Mouse (Mus musculus) c-Kit-positive CD71-positive TER-119-positive erythroid progenitor cells, embryonic 14.5 days (primary cell): ENCODE results near the gene Sun2.

Experiments used
- DNase-seq: peaks from one replicate; pipeline ENCODE4 v3.0.0-alpha.2; 2013; ENCODE audit warnings: low spot score

The Sun2 gene

DNA sequence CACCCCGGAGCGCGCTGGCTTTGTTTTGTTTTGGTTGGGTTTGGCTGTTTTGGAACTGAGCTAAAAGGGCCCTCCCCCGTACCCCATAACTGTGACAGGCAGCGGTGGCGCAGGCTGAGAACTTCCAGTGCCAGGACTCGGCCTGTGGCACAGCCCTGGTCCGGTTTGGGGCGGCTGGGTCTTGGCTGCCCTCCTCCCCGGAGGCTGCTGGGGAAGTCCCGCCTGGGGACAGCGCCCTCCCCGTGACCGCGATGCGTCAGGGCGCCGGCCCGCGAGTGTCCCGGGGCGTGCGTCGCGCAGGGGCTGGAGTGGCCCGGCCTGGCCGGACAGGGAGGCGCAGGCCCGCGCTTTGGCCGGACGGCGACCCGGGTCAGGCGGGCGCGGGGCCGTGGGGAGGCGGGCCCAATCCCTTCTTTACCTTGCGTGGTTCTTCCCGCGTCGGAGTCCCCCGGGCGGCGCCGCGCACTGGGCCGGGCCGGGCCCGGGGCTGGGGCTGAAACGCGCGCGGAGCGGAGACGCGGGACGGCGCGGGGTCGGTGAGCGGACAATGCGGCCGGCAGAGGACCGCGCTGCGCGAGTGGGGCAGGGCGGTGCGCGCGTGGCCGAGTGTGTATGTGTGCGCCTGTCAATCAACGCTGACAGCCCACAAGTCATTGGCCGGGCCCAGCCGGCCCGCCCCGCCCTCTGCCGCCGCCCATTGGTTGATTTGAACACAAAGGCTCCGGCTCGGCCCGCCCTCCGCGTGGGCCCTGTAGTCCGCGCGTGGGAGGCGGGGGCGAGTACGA lies at the start of gene Sun2:
Gene Sun2 (minus strand): TSS at position 616 of the 785 bp plus-strand sequence.
- peak; percentile 84 for DNase-seq

GRCm38 (mm10) chr15:79791502-79791901 lies 49.2 kb upstream of the Sun2 start:
- peak; percentile 44 for DNase-seq

DNA sequence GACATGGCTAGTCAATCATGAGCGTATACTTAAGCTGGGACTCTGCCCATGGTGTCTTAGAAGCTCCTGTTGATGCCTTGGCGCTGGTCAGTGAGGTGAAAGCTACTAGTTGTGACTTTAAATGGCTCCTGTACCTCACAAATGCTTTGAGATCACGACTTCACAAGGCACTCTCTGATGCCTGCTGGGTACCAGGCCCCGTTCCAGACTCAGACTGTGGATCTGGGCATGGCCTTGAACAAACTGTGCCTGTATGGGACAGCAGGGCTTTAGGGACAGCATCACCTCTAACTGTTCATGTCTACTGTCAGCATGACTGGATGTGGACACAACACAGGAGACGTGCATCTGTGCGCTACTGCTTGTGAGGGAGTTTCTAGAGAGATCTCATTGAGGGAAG lies 48.6 kb upstream of the Sun2 start:
- DNase-seq = no peak

DNA sequence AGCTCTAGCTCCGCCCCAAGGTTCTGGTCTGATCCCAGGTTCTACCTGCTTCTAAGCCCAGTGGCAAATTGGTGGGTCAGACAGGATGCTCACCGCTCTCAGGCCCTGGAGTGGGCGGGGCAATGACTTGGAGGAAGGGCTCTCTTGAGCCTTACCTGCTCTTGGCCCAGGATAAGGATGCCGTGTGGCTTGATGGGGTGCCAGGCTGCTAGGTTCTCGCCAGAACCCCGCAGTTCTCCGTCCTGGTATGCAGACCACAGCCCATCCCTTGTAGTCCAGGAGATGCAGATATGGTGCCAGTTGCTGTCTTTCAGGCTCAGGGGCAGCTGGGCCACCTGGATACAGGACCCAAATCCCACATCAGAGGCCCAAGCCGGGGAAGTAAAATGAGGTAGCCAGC lies 47.8 kb upstream of the Sun2 start:
- DNase-seq = no peak

DNA sequence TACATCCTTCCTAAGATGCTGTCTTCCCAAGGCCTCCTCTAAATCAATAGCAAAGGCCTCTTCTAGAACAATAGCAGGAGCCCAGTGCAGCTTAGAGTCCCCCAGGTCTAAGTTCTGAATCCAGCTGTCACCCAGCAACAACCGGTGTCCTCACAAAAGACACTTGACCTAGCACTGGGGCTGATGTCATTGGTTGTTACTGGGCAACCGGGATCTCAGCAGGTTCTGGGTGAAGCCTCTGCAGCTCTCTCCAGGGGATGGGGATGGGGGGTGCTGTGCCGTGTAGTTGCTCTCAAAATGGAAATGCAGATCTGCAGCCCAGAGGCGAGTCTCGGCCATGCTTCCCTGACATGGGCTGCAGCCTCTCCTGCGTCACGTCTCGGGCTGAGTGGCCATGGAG lies 45.5 kb upstream of the Sun2 start:
- DNase-seq = no peak

GRCm38 (mm10) chr15:79785056-79785455 lies 42.7 kb upstream of the Sun2 start:
- no peak for DNase-seq

- no peak for DNase-seq
Measured at GRCm38 (mm10) chr15:79777749-79778148, 35.4 kb upstream of the Sun2 start, which contains the start of gene Dnal4. Dnal4 (minus strand) TSS chr15:79777849.

DNA sequence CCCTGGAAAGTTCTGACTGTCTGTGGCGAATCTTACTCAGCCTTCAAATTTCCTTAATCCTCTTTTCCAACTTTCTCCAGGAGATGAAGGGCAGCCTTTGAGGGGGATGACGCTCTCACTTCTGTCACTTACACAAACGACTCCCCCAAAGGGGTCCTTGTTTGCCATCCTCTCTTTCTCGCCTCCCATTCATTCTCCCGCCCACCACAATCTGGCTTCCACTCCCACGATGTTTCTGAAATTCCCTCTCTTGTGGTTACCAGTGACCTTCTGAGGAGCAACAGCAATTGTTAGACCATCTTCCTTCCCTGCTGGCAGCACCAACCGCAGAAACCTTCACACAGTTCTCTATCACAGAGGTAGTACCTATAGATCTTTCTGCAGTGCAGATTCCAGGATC lies 33.3 kb upstream of the Sun2 start:
- DNase-seq = no peak

- DNase-seq = peak; percentile 96
Measured at GRCm38 (mm10) chr15:79774117-79775027, 32.0 kb upstream of the Sun2 start.

DNA sequence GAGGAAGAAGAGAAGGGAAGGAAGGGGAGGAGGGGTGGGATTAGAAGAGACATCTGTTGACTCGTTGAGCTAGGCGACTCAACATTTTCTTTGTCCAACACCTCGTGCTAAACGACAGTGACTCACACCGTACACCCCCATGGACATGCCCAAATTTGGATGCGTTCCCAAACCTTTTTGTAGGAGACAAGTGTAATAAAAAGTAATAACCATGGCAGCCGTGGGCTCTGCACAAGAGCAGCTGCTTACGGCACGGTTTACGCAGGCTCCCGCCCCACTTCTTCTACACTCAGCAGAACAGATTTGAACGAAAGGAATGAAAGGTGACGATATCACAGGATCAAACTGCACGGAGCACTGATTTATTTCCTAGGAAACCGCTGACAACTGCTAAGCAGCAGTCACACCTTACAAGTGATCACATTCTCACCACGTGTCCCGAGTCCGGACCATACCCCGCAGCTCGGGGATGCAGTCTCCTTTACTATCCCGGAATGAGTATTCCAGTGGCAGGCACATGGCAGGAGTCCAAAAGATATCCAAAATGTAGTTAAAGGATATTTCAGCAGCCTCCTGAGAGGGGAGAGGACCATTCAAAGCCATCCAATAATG lies 28.4 kb upstream of the Sun2 start:
- no peak for DNase-seq

DNA sequence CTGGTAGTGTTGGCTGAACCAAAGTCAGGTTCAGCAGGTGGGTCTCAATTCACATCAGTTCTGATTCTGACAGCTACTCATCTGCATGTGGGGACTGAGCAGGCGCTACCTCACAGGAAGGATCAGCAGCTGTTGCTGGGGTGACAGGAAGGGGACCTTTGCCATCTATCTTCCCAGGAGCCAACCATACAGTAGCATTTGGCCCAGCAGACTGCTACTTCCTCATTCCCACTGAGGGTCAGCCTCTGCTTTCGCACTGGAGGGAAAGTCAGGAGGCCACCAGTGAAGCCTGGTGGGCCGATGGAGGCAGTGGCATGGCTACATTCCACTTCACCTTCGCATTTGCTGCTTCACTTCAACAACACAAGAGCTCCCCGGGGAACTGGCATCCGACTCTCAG lies 26.0 kb upstream of the Sun2 start:
- no peak for DNase-seq

- no peak for DNase-seq
Measured at GRCm38 (mm10) chr15:79767327-79767961, 25.1 kb upstream of the Sun2 start.

GRCm38 (mm10) chr15:79766586-79767071 lies 24.3 kb upstream of the Sun2 start:
- DNase-seq = no peak

- DNase-seq = no peak
Measured at GRCm38 (mm10) chr15:79766168-79766567, 23.8 kb upstream of the Sun2 start.

DNA sequence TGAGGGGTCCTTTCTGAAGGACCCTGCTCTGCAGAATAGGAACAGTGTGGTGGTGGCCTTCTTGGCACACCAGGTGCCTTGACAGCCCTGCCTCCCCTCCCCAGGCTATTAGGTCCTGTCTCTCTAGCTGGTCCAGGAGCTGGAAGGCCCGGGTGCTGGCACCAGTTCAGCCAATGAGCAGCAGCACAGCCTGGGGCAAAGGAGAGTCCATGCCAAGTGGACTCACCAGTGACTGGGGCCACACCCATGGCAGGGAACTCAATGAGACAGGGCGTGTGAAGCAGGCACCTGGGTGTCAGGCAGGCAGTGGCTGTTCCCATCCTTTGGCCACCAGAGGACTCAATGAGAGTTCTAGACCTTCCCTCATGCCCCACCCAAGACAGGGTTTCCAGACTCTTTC lies 23.0 kb upstream of the Sun2 start:
- no peak for DNase-seq

- no peak for DNase-seq
Measured at GRCm38 (mm10) chr15:79764539-79765267, 22.4 kb upstream of the Sun2 start.

GRCm38 (mm10) chr15:79763601-79764246 lies 21.4 kb upstream of the Sun2 start:
- no peak for DNase-seq

DNA sequence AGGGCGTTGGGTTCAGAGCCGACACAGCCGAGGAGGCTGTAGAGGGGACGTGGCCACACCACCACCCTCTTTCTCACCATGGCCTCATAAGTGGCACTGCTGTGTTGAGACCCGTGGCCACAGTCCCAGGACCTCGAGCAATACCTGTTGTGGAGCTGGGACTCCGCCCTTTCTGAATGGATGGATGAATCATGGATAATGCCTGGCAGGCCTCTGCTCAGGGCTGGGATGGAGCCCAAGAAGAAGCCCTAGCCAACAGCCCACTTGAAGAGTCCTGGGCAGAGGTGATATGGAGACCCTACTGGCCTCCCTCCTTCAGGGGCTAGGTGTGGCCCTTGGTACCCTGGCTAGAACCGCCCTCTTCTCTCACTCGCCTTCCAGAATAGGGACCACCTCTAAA lies 20.7 kb upstream of the Sun2 start:
- no peak for DNase-seq

DNA sequence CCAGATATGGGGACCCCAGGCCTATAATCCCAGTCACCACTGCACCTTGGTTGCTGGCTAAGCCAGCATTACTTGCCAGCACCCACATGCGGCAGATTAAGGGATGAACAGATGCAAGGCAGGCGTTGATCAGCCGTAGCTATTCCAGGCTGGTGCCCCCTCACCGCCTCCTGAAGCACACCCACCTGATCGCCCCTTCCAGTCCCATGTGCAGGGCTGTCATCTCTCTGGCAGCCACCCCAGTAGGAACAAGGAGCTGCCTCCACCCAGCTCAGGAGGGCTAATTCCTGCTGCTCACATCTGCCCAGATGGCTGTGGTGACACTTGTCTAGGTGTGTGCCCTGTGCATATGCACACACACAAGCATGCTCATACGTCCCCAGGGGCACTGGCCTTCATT lies 18.6 kb upstream of the Sun2 start:
- DNase-seq = no peak

- DNase-seq = no peak
Measured at GRCm38 (mm10) chr15:79757118-79757517, 14.8 kb upstream of the Sun2 start.
